Mouse (Mus musculus) small intestine, adult 2 months (tissue): Measurements from ENCODE around the gene Tmem205.

Source experiments
- CTCF ChIP-seq: fragments of 200-500 bp; IDR thresholded peaks from 2 replicates; pipeline ENCODE4 v1.5.1; 2012; ENCODE audit warnings: low read depth, mild to moderate bottlenecking, control low read depth, inconsistent platforms, low read length, moderate library complexity, mixed read lengths; ENCODE audit not compliant: insufficient replicate concordance, insufficient read length; ENCODE audit errors: extremely low read depth
- POLR2A ChIP-seq: fragments of 200-500 bp; IDR thresholded peaks from 2 replicates; pipeline ENCODE4 v1.6.1; 2012; ENCODE audit warnings: low read depth, mild to moderate bottlenecking, control low read depth, inconsistent platforms, low read length, moderate library complexity

DNA sequence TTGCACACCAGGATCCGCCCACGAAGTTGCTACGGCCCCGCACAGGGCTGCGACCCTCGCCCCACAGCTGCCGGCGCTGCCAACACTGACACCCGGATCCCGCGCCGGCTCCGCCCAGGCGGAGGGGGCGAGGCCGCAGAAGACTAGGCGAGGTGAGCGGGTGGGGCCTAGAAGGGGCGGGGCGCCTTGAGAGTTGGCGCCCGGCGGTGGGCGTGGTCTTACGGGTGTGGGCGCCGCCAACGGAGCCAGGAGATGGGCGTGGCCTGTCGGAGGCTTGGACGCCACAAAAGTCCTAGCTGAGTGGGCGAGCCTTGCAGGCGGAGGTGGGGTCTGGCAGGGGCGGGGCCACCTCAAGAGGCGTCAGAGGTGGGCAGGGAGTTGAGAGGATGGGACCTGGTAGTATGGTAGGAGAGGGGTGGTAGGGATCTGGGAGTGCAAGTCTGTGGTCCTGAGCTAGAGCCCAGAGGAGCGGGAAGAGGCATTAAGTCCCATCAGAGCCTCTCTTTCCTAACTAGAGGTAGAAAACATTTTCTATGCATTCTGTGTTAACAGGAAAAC, 9.2 kb downstream of the Tmem205 start, which contains the start of gene Rab3d:
- peak; percentile 11; the same call in 1 of the 2 replicates for TF ChIP-seq POLR2A
- no peak for TF ChIP-seq CTCF
